Mouse (Mus musculus) embryonic stem cell, embryonic (primary cell): ENCODE measurements at regions not wholly inside any gene's neighbourhood (a gene's known extent, or its start where the extent isn't known, plus 50 kb on each side); places are given as distances from the start of the nearest gene placed in this dataset.

Source experiments
- CTCF ChIA-PET, 4 experiments: fragments of 300-600 bp in 2 of 4; fragments of 350-600 bp in 2 of 4; sonication (Branson Sonifier 250); formaldehyde crosslinking; loops; one replicate each; lab custom pipeline; 2022; ENCODE audit warnings: inconsistent platforms in 2 of 4; lab: Charles Lee
- POLR2A ChIA-PET, 4 experiments: fragments of 300-600 bp in 2 of 4; fragments of 350-600 bp in 2 of 4; sonication (Branson Sonifier 250); formaldehyde crosslinking; loops; one replicate each; lab custom pipeline; 2022; ENCODE audit warnings: antibody characterized with exemption in 4 of 4, inconsistent platforms in 1 of 4; lab: Charles Lee

- POLR2A ChIA-PET, result interaction anchor here in 1 of 4 experiments (0.8 kb wide), 1 partner anchor 75 kb away, joined by 3 read pairs; no protein-coding TSS in a partner anchor
These were observed 75.6 kb upstream of the Sp4 start for GRCm38 (mm10) chr12:118376521-118377493.

GRCm38 (mm10) chr12:118373250-118373649, 72.0 kb upstream of the Sp4 start:
- ChIA-PET CTCF (interaction anchor here in 1 of 4 experiments (1.0 kb wide), 1 partner anchor 164 kb away, joined by 3 read pairs; no protein-coding TSS in a partner anchor), POLR2A (interaction anchor here in 1 of 4 experiments (0.5 kb wide), 1 partner anchor 61 kb away, joined by 3 read pairs; no protein-coding TSS in a partner anchor)

More at GRCm38 (mm10) chr12:118376521-118377493, 75.6 kb upstream of the Sp4 start:
- CTCF ChIA-PET, result interaction anchor here in 1 of 4 experiments (0.6 kb wide), 1 partner anchor 462 kb away, joined by 3 read pairs; no protein-coding TSS in a partner anchor

- ChIA-PET POLR2A (no interaction called here), CTCF (no interaction called here)
These were observed 70.7 kb upstream of the Sp4 start for GRCm38 (mm10) chr12:118371905-118372304.

- CTCF ChIA-PET, result no interaction called here
- POLR2A ChIA-PET, result no interaction called here
These were observed 66.3 kb upstream of the Sp4 start for GRCm38 (mm10) chr12:118367307-118368076.

GRCm38 (mm10) chr12:118352866-118353265, 51.6 kb upstream of the Sp4 start:
- CTCF ChIA-PET, result no interaction called here
- POLR2A ChIA-PET, result interaction anchor here in 1 of 4 experiments (1.4 to 1.6 kb wide), 2 partner anchors 9 to 51 kb away, joined by 4 to 5 read pairs; partner anchors contain the start of gene Sp4

- ChIA-PET POLR2A (interaction anchor here in 1 of 4 experiments (0.6 to 1.2 kb wide), 2 partner anchors 49 to 240 kb away, joined by 3 read pairs; no protein-coding TSS in a partner anchor), CTCF (no interaction called here)
These were observed 50.2 kb upstream of the Sp4 start for GRCm38 (mm10) chr12:118351421-118351820.
